In genomic region chr11:101168301-101168980, GRCm38 (mm10) we compare ENCODE assay signal across 9 mouse cellular contexts. TPM values are rescaled to one million over a fixed set of nuclear protein-coding genes. Genes with fewer than 3 reads are reported as not detected.
DNase-seq lines count a peak whose midpoint lies in the region; ATAC-seq and TF ChIP-seq lines count a peak whose summit lies in the region.
"Had no signal": no experiment of that assay in that cellular context is flagged by ENCODE, and none has a peak within 500 bp of the region (broad histone marks: within the 10 kb centered on the region; RNA-seq: fewer than 3 reads in every experiment).

No protein-coding gene starts in this region.

- no peaks in the 10 kb centered on the region for H3K9me3 ChIP-seq in forebrain, embryonic 14.5 days (replicated peaks; ENCODE audit: control insufficient read depth, low read length)
- no peaks in the 10 kb centered on the region for H3K9me3 ChIP-seq in forebrain, postnatal 0 days (ENCODE audit: low read length)
- H3K9me3 ChIP-seq in hindbrain, embryonic 16.5 days (ENCODE audit: control insufficient read depth, low read length) = no peaks in the 10 kb centered on the region
- no peaks in the 10 kb centered on the region for H3K9me3 ChIP-seq in midbrain, embryonic 11.5 days (ENCODE audit: control insufficient read depth, low read length)
- H3K9me3 ChIP-seq in forebrain, embryonic 11.5 days (ENCODE audit: control insufficient read depth, low read length) = no peaks in the 10 kb centered on the region
- H3K9me3 ChIP-seq: G1E had no signal

- H3K27ac ChIP-seq in forebrain, embryonic 14.5 days (ENCODE audit: low read depth, low read length) = no peak overlapping the region
- no peak overlapping the region for H3K27ac ChIP-seq in forebrain, postnatal 0 days (ENCODE audit: low read depth, low read length)
- H3K27ac ChIP-seq in hindbrain, embryonic 16.5 days (ENCODE audit: low read depth, low read length) = no peak overlapping the region
- no peak overlapping the region for H3K27ac ChIP-seq in midbrain, embryonic 11.5 days (ENCODE audit: low read depth, low read length)
- H3K27ac ChIP-seq in forebrain, embryonic 11.5 days (ENCODE audit: low read depth, low read length) = no peak overlapping the region

- no peak for TF ChIP-seq CTCF in forebrain, postnatal 0 days (IDR thresholded peaks at IDR 0.05; ENCODE audit: low read depth)

- peaks cover 17% of the 10 kb centered on the region for H3K36me3 ChIP-seq in forebrain, embryonic 14.5 days (ENCODE audit: control insufficient read depth, insufficient read depth, low read length)
- peaks cover 13% of the 10 kb centered on the region for H3K36me3 ChIP-seq in forebrain, postnatal 0 days (ENCODE audit: insufficient read depth)
- peaks cover 11% of the 10 kb centered on the region for H3K36me3 ChIP-seq in hindbrain, embryonic 16.5 days (ENCODE audit: control insufficient read depth, insufficient read depth, low read length)
- no peaks in the 10 kb centered on the region for H3K36me3 ChIP-seq in midbrain, embryonic 11.5 days (ENCODE audit: control insufficient read depth, insufficient read depth, low read length)
- no peaks in the 10 kb centered on the region for H3K36me3 ChIP-seq in forebrain, embryonic 11.5 days (ENCODE audit: control insufficient read depth, insufficient read depth, low read length)

- ATAC-seq in forebrain, embryonic 14.5 days = no peak
- no peak for ATAC-seq in forebrain, postnatal 0 days
- ATAC-seq in hindbrain, embryonic 16.5 days = no peak
- ATAC-seq in midbrain, embryonic 11.5 days (ENCODE audit: low FRiP score) = no peak
- no peak for ATAC-seq in forebrain, embryonic 11.5 days (replicated peaks; ENCODE audit: low FRiP score)

- 67% methylated on average over 18 of the region's 18 CpGs for WGBS in forebrain, embryonic 14.5 days
- WGBS in forebrain, postnatal 0 days = 71% methylated on average over 18 of the region's 18 CpGs
- WGBS in hindbrain, embryonic 16.5 days = 55% methylated on average over 16 of the region's 18 CpGs
- 68% methylated on average over 18 of the region's 18 CpGs for WGBS in midbrain, embryonic 11.5 days
- WGBS in forebrain, embryonic 11.5 days = 61% methylated on average over 18 of the region's 18 CpGs

- peak overlapping the region; percentile 73; the same call in 1 of the 2 replicates for H3K4me3 ChIP-seq in forebrain, embryonic 14.5 days (ENCODE audit: low read depth, low read length)
- H3K4me3 ChIP-seq in forebrain, postnatal 0 days (ENCODE audit: low read depth, low read length) = no peak overlapping the region
- H3K4me3 ChIP-seq in hindbrain, embryonic 16.5 days (ENCODE audit: low read length) = no peak overlapping the region
- no peak overlapping the region for H3K4me3 ChIP-seq in midbrain, embryonic 11.5 days (ENCODE audit: low read depth, low read length)
- no peak overlapping the region for H3K4me3 ChIP-seq in forebrain, embryonic 11.5 days (ENCODE audit: low read depth, low read length)

- H3K4me2 ChIP-seq in forebrain, embryonic 14.5 days (ENCODE audit: low read length) = no peak overlapping the region
- no peak overlapping the region for H3K4me2 ChIP-seq in forebrain, postnatal 0 days (ENCODE audit: low read depth)
- H3K4me2 ChIP-seq in hindbrain, embryonic 16.5 days (ENCODE audit: low read length) = peak overlapping the region; percentile 90
- no peak overlapping the region for H3K4me2 ChIP-seq in midbrain, embryonic 11.5 days
- no peak overlapping the region for H3K4me2 ChIP-seq in forebrain, embryonic 11.5 days (ENCODE audit: low read depth, low read length, severe bottlenecking)

- H3K4me1 ChIP-seq in forebrain, embryonic 14.5 days (ENCODE audit: control insufficient read depth, insufficient read depth, low read length) = peaks cover 26% of the 10 kb centered on the region
- H3K4me1 ChIP-seq in forebrain, postnatal 0 days (ENCODE audit: insufficient read depth) = peaks cover 5% of the 10 kb centered on the region
- peaks cover 39% of the 10 kb centered on the region for H3K4me1 ChIP-seq in hindbrain, embryonic 16.5 days (ENCODE audit: control insufficient read depth, insufficient read depth, low read depth, low read length)
- peaks cover 29% of the 10 kb centered on the region for H3K4me1 ChIP-seq in midbrain, embryonic 11.5 days (ENCODE audit: control insufficient read depth, insufficient read depth, low read length)
- peaks cover 32% of the 10 kb centered on the region for H3K4me1 ChIP-seq in forebrain, embryonic 11.5 days (replicated peaks; ENCODE audit: control insufficient read depth, insufficient read depth, low read length)

- DNase-seq in forebrain, embryonic 14.5 days (ENCODE audit: low spot score) = no peak
- DNase-seq in forebrain, postnatal 0 days = no peak
- peak; percentile 67 to 79 for DNase-seq in adrenal gland, postnatal 36 days
- DNase-seq in midbrain, embryonic 11.5 days (ENCODE audit: low spot score, missing footprints) = peak; percentile 78
- DNase-seq in layer of hippocampus, postnatal 14 days (ENCODE audit: low spot score in 2 of 2) = no peak
- DNase-seq in left cerebral cortex, adult 11 months (ENCODE audit: low spot score) = no peak
- DNase-seq in forebrain, embryonic 11.5 days (ENCODE audit: low spot score) = no peak

- no peak overlapping the region for H3K9ac ChIP-seq in forebrain, embryonic 14.5 days (ENCODE audit: low read length)
- no peak overlapping the region for H3K9ac ChIP-seq in forebrain, postnatal 0 days
- no peak overlapping the region for H3K9ac ChIP-seq in hindbrain, embryonic 16.5 days (ENCODE audit: low read depth, low read length)
- no peak overlapping the region for H3K9ac ChIP-seq in midbrain, embryonic 11.5 days (ENCODE audit: low read length)
- no peak overlapping the region for H3K9ac ChIP-seq in forebrain, embryonic 11.5 days (ENCODE audit: low read length)

- H3K27me3 ChIP-seq in forebrain, embryonic 14.5 days (replicated peaks; ENCODE audit: control insufficient read depth, insufficient read depth, low read length) = peaks cover 71% of the 10 kb centered on the region
- H3K27me3 ChIP-seq in forebrain, postnatal 0 days (ENCODE audit: insufficient read depth, low read length) = peaks cover 56% of the 10 kb centered on the region
- H3K27me3 ChIP-seq in hindbrain, embryonic 16.5 days (replicated peaks; ENCODE audit: control insufficient read depth, insufficient read depth, low read length) = peaks cover 47% of the 10 kb centered on the region
- peaks cover 82% of the 10 kb centered on the region for H3K27me3 ChIP-seq in midbrain, embryonic 11.5 days (ENCODE audit: control insufficient read depth, insufficient read depth, low read length)
- H3K27me3 ChIP-seq in forebrain, embryonic 11.5 days (ENCODE audit: control insufficient read depth, insufficient read depth, low read length) = peaks cover 77% of the 10 kb centered on the region

RNA-seq across cellular contexts. Expression of gene Cntnap1, which starts 1.9 kb away (rescaled TPM):
- 0.39 and 0.48 TPM in 2 replicates for polyA plus RNA-seq in forebrain, embryonic 14.5 days (2014; fragmentation: Nextera tagmentation; extraction: Ambion mirVana)
- 3.0 and 3.5 TPM in 2 replicates for total RNA-seq in forebrain, postnatal 0 days (2014; rRNA removed)
- polyA plus RNA-seq in forebrain, postnatal 0 days (2015; fragmentation: Nextera tagmentation; extraction: Ambion mirVana) = 0.35 and 1.1 TPM in 2 replicates
- total RNA-seq in adrenal gland, postnatal 36 days (2021) = 1 to 10 TPM; 4.6 to 4.9 TPM
- 8.7 and 11.2 TPM in 2 replicates for polyA plus RNA-seq in hindbrain, embryonic 16.5 days (2015; fragmentation: Nextera tagmentation; extraction: Ambion mirVana)
- polyA plus RNA-seq in midbrain, embryonic 11.5 days (2014; fragmentation: Nextera tagmentation; extraction: Ambion mirVana) = 0.30 and 0.32 TPM in 2 replicates
- total RNA-seq in layer of hippocampus, postnatal 14 days (2021) = 100 to 1,000 TPM; 137 to 149 TPM
- 0.35 and 0.55 TPM in 2 replicates for polyA plus RNA-seq in forebrain, embryonic 11.5 days (2014; fragmentation: Nextera tagmentation; extraction: Ambion mirVana)

RNA-seq across cellular contexts. Expression of gene Plekhh3, which starts 2.7 kb away (rescaled TPM):
- 4.6 and 5.5 TPM in 2 replicates for polyA plus RNA-seq in forebrain, embryonic 14.5 days (2014; fragmentation: Nextera tagmentation; extraction: Ambion mirVana)
- total RNA-seq in forebrain, postnatal 0 days (2014; rRNA removed) = 9.2 and 10.2 TPM in 2 replicates
- 4.9 and 5.3 TPM in 2 replicates for polyA plus RNA-seq in forebrain, postnatal 0 days (2015; fragmentation: Nextera tagmentation; extraction: Ambion mirVana)
- total RNA-seq in adrenal gland, postnatal 36 days (2021) = 10 to 100 TPM; 21.5 to 30.0 TPM
- polyA plus RNA-seq in hindbrain, embryonic 16.5 days (2015; fragmentation: Nextera tagmentation; extraction: Ambion mirVana) = 9.3 and 9.5 TPM in 2 replicates
- polyA plus RNA-seq in midbrain, embryonic 11.5 days (2014; fragmentation: Nextera tagmentation; extraction: Ambion mirVana) = 5.8 and 7.2 TPM in 2 replicates
- 10 to 100 TPM; 14.2 to 16.1 TPM for total RNA-seq in layer of hippocampus, postnatal 14 days (2021)
- 7.9 and 9.1 TPM in 2 replicates for polyA plus RNA-seq in forebrain, embryonic 11.5 days (2014; fragmentation: Nextera tagmentation; extraction: Ambion mirVana)

RNA-seq across cellular contexts. Expression of gene Ccr10, which starts 6.8 kb away (rescaled TPM):
- polyA plus RNA-seq in forebrain, embryonic 14.5 days (2014; fragmentation: Nextera tagmentation; extraction: Ambion mirVana) = 0.10 TPM in 1 of 2 replicates, not detected in the other
- 0.23 and 0.52 TPM in 2 replicates for total RNA-seq in forebrain, postnatal 0 days (2014; rRNA removed)
- 0.15 and 0.24 TPM in 2 replicates for polyA plus RNA-seq in forebrain, postnatal 0 days (2015; fragmentation: Nextera tagmentation; extraction: Ambion mirVana)
- total RNA-seq in adrenal gland, postnatal 36 days (2021) = under 1 TPM in 1 of 2 experiments, not detected in 1; 0.43 TPM
- polyA plus RNA-seq in hindbrain, embryonic 16.5 days (2015; fragmentation: Nextera tagmentation; extraction: Ambion mirVana) = 0.32 and 0.60 TPM in 2 replicates
- not detected in 2 replicates for polyA plus RNA-seq in midbrain, embryonic 11.5 days (2014; fragmentation: Nextera tagmentation; extraction: Ambion mirVana)
- under 1 TPM in 1 of 2 experiments, not detected in 1; 0.18 TPM for total RNA-seq in layer of hippocampus, postnatal 14 days (2021)
- 0.17 TPM in 1 of 2 replicates, not detected in the other for polyA plus RNA-seq in forebrain, embryonic 11.5 days (2014; fragmentation: Nextera tagmentation; extraction: Ambion mirVana)
- total RNA-seq: G1E had no signal
- polyA plus RNA-seq: G1E had no signal

RNA-seq across cellular contexts. Expression of gene Tubg2, which starts 12.7 kb away (rescaled TPM):
- polyA plus RNA-seq in forebrain, embryonic 14.5 days (2014; fragmentation: Nextera tagmentation; extraction: Ambion mirVana) = 27.4 and 31.9 TPM in 2 replicates
- 23.2 and 28.6 TPM in 2 replicates for total RNA-seq in forebrain, postnatal 0 days (2014; rRNA removed)
- polyA plus RNA-seq in forebrain, postnatal 0 days (2015; fragmentation: Nextera tagmentation; extraction: Ambion mirVana) = 59.9 and 69.7 TPM in 2 replicates
- 1 to 10 TPM; 5.9 to 7.0 TPM for total RNA-seq in adrenal gland, postnatal 36 days (2021)
- polyA plus RNA-seq in hindbrain, embryonic 16.5 days (2015; fragmentation: Nextera tagmentation; extraction: Ambion mirVana) = 56.9 and 60.3 TPM in 2 replicates
- polyA plus RNA-seq in midbrain, embryonic 11.5 days (2014; fragmentation: Nextera tagmentation; extraction: Ambion mirVana) = 3.4 and 5.1 TPM in 2 replicates
- 10 to 100 TPM; 36.7 to 41.0 TPM for total RNA-seq in layer of hippocampus, postnatal 14 days (2021)
- polyA plus RNA-seq in forebrain, embryonic 11.5 days (2014; fragmentation: Nextera tagmentation; extraction: Ambion mirVana) = 3.9 and 4.5 TPM in 2 replicates
- total RNA-seq: G1E had no signal
- polyA plus RNA-seq: G1E had no signal

RNA-seq across cellular contexts. Expression of gene Tubg1, which starts 48.7 kb away (rescaled TPM):
- polyA plus RNA-seq in forebrain, embryonic 14.5 days (2014; fragmentation: Nextera tagmentation; extraction: Ambion mirVana) = 84.9 and 87.8 TPM in 2 replicates
- 35.6 and 43.1 TPM in 2 replicates for total RNA-seq in forebrain, postnatal 0 days (2014; rRNA removed)
- 64.8 and 66.6 TPM in 2 replicates for polyA plus RNA-seq in forebrain, postnatal 0 days (2015; fragmentation: Nextera tagmentation; extraction: Ambion mirVana)
- 10 to 100 TPM; 41.3 to 42.7 TPM for total RNA-seq in adrenal gland, postnatal 36 days (2021)
- 79.6 and 80.2 TPM in 2 replicates for polyA plus RNA-seq in hindbrain, embryonic 16.5 days (2015; fragmentation: Nextera tagmentation; extraction: Ambion mirVana)
- polyA plus RNA-seq in midbrain, embryonic 11.5 days (2014; fragmentation: Nextera tagmentation; extraction: Ambion mirVana) = 96.3 and 108 TPM in 2 replicates
- 10 to 100 TPM; 48.9 to 52.6 TPM for total RNA-seq in layer of hippocampus, postnatal 14 days (2021)
- 126 and 132 TPM in 2 replicates for polyA plus RNA-seq in forebrain, embryonic 11.5 days (2014; fragmentation: Nextera tagmentation; extraction: Ambion mirVana)

Comparison
In these comparisons a context has a peak if more than half of its experiments do, and no peak if none do; other contexts are left out.
1. DNase-seq: peak in adrenal gland, postnatal 36 days (2 of 2) and midbrain, embryonic 11.5 days (single experiment); none in forebrain, embryonic 14.5 days (single experiment), forebrain, postnatal 0 days (single experiment), layer of hippocampus, postnatal 14 days (0 of 2), left cerebral cortex, adult 11 months (single experiment) and forebrain, embryonic 11.5 days (single experiment).